In the genomic region with DNA sequence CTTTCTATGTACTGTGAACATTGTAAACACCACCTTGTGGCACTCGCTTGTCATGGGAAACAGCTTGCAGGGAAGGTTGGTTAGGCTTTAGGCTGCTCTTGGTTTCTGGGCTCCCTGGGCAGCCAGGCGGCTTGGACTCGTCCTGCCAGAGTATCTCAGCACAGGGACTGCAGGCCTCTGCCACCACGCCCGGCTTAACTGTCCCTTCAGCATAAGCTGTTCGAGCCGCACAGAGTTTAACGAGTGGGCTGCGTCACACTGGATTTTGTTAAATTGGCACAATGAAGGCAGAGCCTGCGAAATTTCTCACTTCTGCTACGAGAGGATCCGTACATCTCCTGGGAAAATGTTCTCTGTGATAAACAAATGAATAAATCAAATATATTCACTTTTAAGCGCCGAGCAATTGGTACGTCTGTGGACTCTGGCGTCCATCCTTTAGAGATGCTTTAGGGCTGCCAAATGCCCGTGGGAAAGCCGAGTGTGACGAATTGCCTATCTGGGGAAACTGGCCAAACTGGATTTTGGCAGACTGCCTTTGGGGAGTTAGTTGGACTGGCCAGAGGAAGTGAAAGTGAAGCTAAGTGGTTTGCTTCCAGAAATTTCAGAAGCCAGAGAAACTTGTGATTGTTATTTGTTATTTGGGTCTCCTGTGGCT, we compare ENCODE assay signal across 8 mouse cellular contexts.
DNase-seq lines count a peak whose midpoint lies in the region; ATAC-seq and TF ChIP-seq lines count a peak whose summit lies in the region.
"Had no signal": no experiment of that assay in that cellular context is flagged by ENCODE, and none has a peak within 500 bp of the region (broad histone marks: within the 10 kb centered on the region; RNA-seq: fewer than 3 reads in every experiment).

No protein-coding gene starts in this region.

- peaks cover 9 to 46% of the 10 kb centered on the region in 2 experiments for H3K4me1 ChIP-seq in CH12.LX (ENCODE audit: control insufficient read depth in 1 of 2, insufficient read depth in 2 of 2)
- no peaks in the 10 kb centered on the region for H3K4me1 ChIP-seq in forebrain, postnatal 0 days (ENCODE audit: insufficient read depth)
- peaks cover 26% of the 10 kb centered on the region for H3K4me1 ChIP-seq in intestine, embryonic 14.5 days (replicated peaks; ENCODE audit: control insufficient read depth, insufficient read depth, low read length)
- peaks cover 42% of the 10 kb centered on the region for H3K4me1 ChIP-seq in limb, embryonic 10.5 days
- peaks cover 4% of the 10 kb centered on the region; the same call in 1 of the 2 replicates for H3K4me1 ChIP-seq in midbrain, postnatal 0 days (ENCODE audit: insufficient read depth, low read length)

- peaks cover 4 to 12% of the 10 kb centered on the region in 2 experiments for H3K36me3 ChIP-seq in CH12.LX (replicated peaks in 1 of 2; ENCODE audit: control insufficient read depth in 1 of 2, insufficient read depth in 1 of 2, low read length in 1 of 2)
- no peaks in the 10 kb centered on the region for H3K36me3 ChIP-seq in forebrain, postnatal 0 days (ENCODE audit: insufficient read depth)
- no peaks in the 10 kb centered on the region for H3K36me3 ChIP-seq in intestine, embryonic 14.5 days (ENCODE audit: control insufficient read depth, insufficient read depth, low read length)
- 0 out of 2 replicates have a peak, but pooled peaks cover 12% of the 10 kb centered on the region for H3K36me3 ChIP-seq in limb, embryonic 10.5 days
- H3K36me3 ChIP-seq in midbrain, postnatal 0 days (ENCODE audit: insufficient read depth, low read length): no peaks in the 10 kb centered on the region
- H3K36me3 ChIP-seq: neural tube, embryonic 12.5 days had no signal

- TF ChIP-seq RAD21 in CH12.LX (IDR thresholded peaks at IDR 0.05; ENCODE audit: low read depth, low read length): no peak

- TF ChIP-seq POLR2A in CH12.LX (IDR thresholded peaks at IDR 0.05; ENCODE audit: low read depth, low read length): no peak

- H3K4me2 ChIP-seq in CH12.LX (ENCODE audit: insufficient read depth, low read depth, poor library complexity, severe bottlenecking): peak overlapping the region; percentile 11; the same call in 1 of the 2 replicates
- no peak overlapping the region for H3K4me2 ChIP-seq in forebrain, postnatal 0 days (ENCODE audit: low read depth)
- peak overlapping the region; percentile 33 for H3K4me2 ChIP-seq in intestine, embryonic 14.5 days (ENCODE audit: low read length)
- no peak overlapping the region for H3K4me2 ChIP-seq in midbrain, postnatal 0 days (ENCODE audit: low read depth, low read length, poor library complexity, severe bottlenecking)

- no peak overlapping the region for H3K9ac ChIP-seq in CH12.LX (ENCODE audit: insufficient read depth, low read depth)
- H3K9ac ChIP-seq in forebrain, postnatal 0 days: no peak overlapping the region
- no peak overlapping the region for H3K9ac ChIP-seq in intestine, embryonic 14.5 days (ENCODE audit: low read length)
- no peak overlapping the region for H3K9ac ChIP-seq in midbrain, postnatal 0 days (replicated peaks; ENCODE audit: low read length, poor library complexity, severe bottlenecking)
- H3K9ac ChIP-seq: neural tube, embryonic 12.5 days had no signal

- no peak for TF ChIP-seq CTCF in CH12.LX (conservative IDR thresholded peaks at IDR 0.05 in 1 of 2, IDR thresholded peaks at IDR 0.05 in 1 of 2; ENCODE audit: low read depth in 2 of 2, low read length in 2 of 2)
- peak; percentile 38 for TF ChIP-seq CTCF in forebrain, postnatal 0 days (IDR thresholded peaks at IDR 0.05; ENCODE audit: low read depth)
- TF ChIP-seq CTCF in midbrain, postnatal 0 days (IDR thresholded peaks at IDR 0.05): peak; percentile 33; the same call in 1 of the 2 replicates

- no peaks in the 10 kb centered on the region for H3K79me2 ChIP-seq in CH12.LX (replicated peaks; ENCODE audit: control insufficient read depth, extremely low read depth, insufficient read depth, poor library complexity, severe bottlenecking)

- H3K4me3 ChIP-seq in CH12.LX (replicated peaks in 1 of 3; ENCODE audit: low read depth in 2 of 3, low read length in 2 of 3, poor library complexity in 1 of 3): no peak overlapping the region
- H3K4me3 ChIP-seq in forebrain, postnatal 0 days (ENCODE audit: low read depth, low read length): no peak overlapping the region
- no peak overlapping the region for H3K4me3 ChIP-seq in intestine, embryonic 14.5 days (ENCODE audit: low read depth, low read length)
- no peak overlapping the region for H3K4me3 ChIP-seq in limb, embryonic 10.5 days
- H3K4me3 ChIP-seq in midbrain, postnatal 0 days (ENCODE audit: low read depth, low read length): no peak overlapping the region
- H3K4me3 ChIP-seq: neural tube, embryonic 12.5 days had no signal

- DNase-seq in CH12.LX (ENCODE audit: extremely low read depth) (no peak), adipocyte (ENCODE audit: low spot score) (peak; percentile 92)
- DNase-seq in forebrain, postnatal 0 days: peak; percentile 72
- DNase-seq in intestine, embryonic 14.5 days (ENCODE audit: low spot score): peak; percentile 85
- no peak for DNase-seq in limb, embryonic 10.5 days (ENCODE audit: low spot score)
- DNase-seq in midbrain, postnatal 0 days (ENCODE audit: low spot score): peak; percentile 89
- DNase-seq in embryo, embryonic 9.5 days (ENCODE audit: extremely low spot score): no peak

- dilution Hi-C loops in CH12.LX (cut with MboI; ENCODE audit: extremely low pct_ligation_motif_present, extremely low pct_unique_long_range_greater_than_20kb, low sequenced_read_pairs): no loop called here

- H3K27ac ChIP-seq in CH12.LX (ENCODE audit: insufficient read depth, low read depth): no peak overlapping the region
- peak overlapping the region; percentile 59 for H3K27ac ChIP-seq in forebrain, postnatal 0 days (ENCODE audit: low read depth, low read length)
- H3K27ac ChIP-seq in intestine, embryonic 14.5 days (ENCODE audit: low read depth): peak overlapping the region; percentile 39
- H3K27ac ChIP-seq in limb, embryonic 10.5 days: 0 out of 2 replicates have a peak overlapping the region, but pooled peaks have one; percentile 14
- peak overlapping the region; percentile 55 for H3K27ac ChIP-seq in midbrain, postnatal 0 days (ENCODE audit: low read depth, low read length)
- H3K27ac ChIP-seq: neural tube, embryonic 12.5 days had no signal

- 25% methylated on average over 19 of the region's 19 CpGs for WGBS in forebrain, postnatal 0 days
- WGBS in intestine, embryonic 14.5 days: 30% methylated on average over 19 of the region's 19 CpGs
- WGBS in limb, embryonic 10.5 days: 80% methylated on average over 19 of the region's 19 CpGs
- 47% methylated on average over 19 of the region's 19 CpGs for WGBS in midbrain, postnatal 0 days

- no peak for ATAC-seq in forebrain, postnatal 0 days
- ATAC-seq in intestine, embryonic 14.5 days (replicated peaks; ENCODE audit: low FRiP score, low TSS enrichment, low read depth): 0 out of 2 replicates have a peak, but pooled peaks have one; percentile 24
- ATAC-seq in midbrain, postnatal 0 days (ENCODE audit: low FRiP score): no peak

- peaks cover 5% of the 10 kb centered on the region for H3K9me3 ChIP-seq in CH12.LX (replicated peaks; ENCODE audit: low read length)
- no peaks in the 10 kb centered on the region for H3K9me3 ChIP-seq in forebrain, postnatal 0 days (ENCODE audit: low read length)
- peaks cover 1% of the 10 kb centered on the region; the same call in 1 of the 2 replicates for H3K9me3 ChIP-seq in intestine, embryonic 14.5 days (ENCODE audit: control insufficient read depth, low read length)
- no peaks in the 10 kb centered on the region for H3K9me3 ChIP-seq in limb, embryonic 10.5 days (replicated peaks)
- no peaks in the 10 kb centered on the region for H3K9me3 ChIP-seq in midbrain, postnatal 0 days (ENCODE audit: low read length)
- H3K9me3 ChIP-seq: neural tube, embryonic 12.5 days had no signal

- peak; percentile 46; the same call in 1 of the 2 replicates for TF ChIP-seq EP300 in CH12.LX (IDR thresholded peaks at IDR 0.05; ENCODE audit: low read length)

- H3K27me3 ChIP-seq in CH12.LX (replicated peaks): no peaks in the 10 kb centered on the region
- no peaks in the 10 kb centered on the region for H3K27me3 ChIP-seq in forebrain, postnatal 0 days (ENCODE audit: insufficient read depth, low read length)
- H3K27me3 ChIP-seq in intestine, embryonic 14.5 days (replicated peaks; ENCODE audit: control insufficient read depth, insufficient read depth, low read length): no peaks in the 10 kb centered on the region
- H3K27me3 ChIP-seq in limb, embryonic 10.5 days (ENCODE audit: low read depth, poor library complexity, severe bottlenecking): 0 out of 2 replicates have a peak, but pooled peaks cover 7% of the 10 kb centered on the region
- no peaks in the 10 kb centered on the region for H3K27me3 ChIP-seq in midbrain, postnatal 0 days (ENCODE audit: insufficient read depth, low read length)
- H3K27me3 ChIP-seq: neural tube, embryonic 12.5 days had no signal

- in situ Hi-C loops in CH12.LX (cut with MboI; ENCODE audit: low pct_ligation_motif_present, low pct_unique_long_range_greater_than_20kb, low sequenced_read_pairs): loop anchor here (25.0 kb wide), 1 partner anchor 256 kb away; the partner anchor contains the start of gene Rinl

TF ChIP-seq in CH12.LX, 34 proteins besides CTCF, POLR2A, EP300 and RAD21:
- no peak for TF ChIP-seq USF1 (IDR thresholded peaks at IDR 0.05; ENCODE audit: low read depth, low read length)
- no peak for TF ChIP-seq MXI1 (IDR thresholded peaks at IDR 0.05; ENCODE audit: low read depth, low read length)
- no peak for TF ChIP-seq E2F4 (IDR thresholded peaks at IDR 0.05; ENCODE audit: insufficient replicate concordance, low read depth, low read length)
- no peak for TF ChIP-seq PAX5 (IDR thresholded peaks at IDR 0.05; ENCODE audit: low read length)
- no peak for TF ChIP-seq MYC (IDR thresholded peaks at IDR 0.05; ENCODE audit: low read depth, low read length)
- TF ChIP-seq HCFC1 (IDR thresholded peaks at IDR 0.05; ENCODE audit: low read depth, low read length): no peak
- TF ChIP-seq ZC3H11A (IDR thresholded peaks at IDR 0.05; ENCODE audit: low read depth, low read length): no peak
- TF ChIP-seq SMC3 (IDR thresholded peaks at IDR 0.05; ENCODE audit: low read depth, low read length): no peak
- TF ChIP-seq ELF1 (IDR thresholded peaks at IDR 0.05; ENCODE audit: low read depth, low read length): no peak
- no peak for TF ChIP-seq IRF4 (IDR thresholded peaks at IDR 0.05; ENCODE audit: low read depth, low read length)
- TF ChIP-seq TBP (conservative IDR thresholded peaks at IDR 0.05; ENCODE audit: low read depth, low read length): no peak
- TF ChIP-seq JUND (conservative IDR thresholded peaks at IDR 0.05; ENCODE audit: low read depth, low read length): no peak
TF ChIP-seq in CH12.LX: peak in this region for 0.

Comparison
In these comparisons a context has a peak if more than half of its experiments do, and no peak if none do; other contexts are left out.
1. DNase-seq: peak in adipocyte (single experiment), forebrain, postnatal 0 days (single experiment), intestine, embryonic 14.5 days (single experiment) and midbrain, postnatal 0 days (single experiment); none in CH12.LX (single experiment), limb, embryonic 10.5 days (single experiment) and embryo, embryonic 9.5 days (single experiment).
2. H3K4me2 ChIP-seq: peak in CH12.LX (single experiment) and intestine, embryonic 14.5 days (single experiment); none in forebrain, postnatal 0 days (single experiment) and midbrain, postnatal 0 days (single experiment).
3. CTCF ChIP-seq: peak in forebrain, postnatal 0 days (single experiment) and midbrain, postnatal 0 days (single experiment); none in CH12.LX (0 of 2).